Mouse (Mus musculus) monocyte, adult 2 months (primary cell): Measurements from ENCODE around the gene Hoxd11.

Experiments
- DNase-seq, 2 experiments: peaks; one replicate each; pipeline ENCODE4 v3.0.0; 2022; ENCODE audit warnings: low spot score in 2 of 2, low read depth in 1 of 2

The Hoxd11 gene

DNA sequence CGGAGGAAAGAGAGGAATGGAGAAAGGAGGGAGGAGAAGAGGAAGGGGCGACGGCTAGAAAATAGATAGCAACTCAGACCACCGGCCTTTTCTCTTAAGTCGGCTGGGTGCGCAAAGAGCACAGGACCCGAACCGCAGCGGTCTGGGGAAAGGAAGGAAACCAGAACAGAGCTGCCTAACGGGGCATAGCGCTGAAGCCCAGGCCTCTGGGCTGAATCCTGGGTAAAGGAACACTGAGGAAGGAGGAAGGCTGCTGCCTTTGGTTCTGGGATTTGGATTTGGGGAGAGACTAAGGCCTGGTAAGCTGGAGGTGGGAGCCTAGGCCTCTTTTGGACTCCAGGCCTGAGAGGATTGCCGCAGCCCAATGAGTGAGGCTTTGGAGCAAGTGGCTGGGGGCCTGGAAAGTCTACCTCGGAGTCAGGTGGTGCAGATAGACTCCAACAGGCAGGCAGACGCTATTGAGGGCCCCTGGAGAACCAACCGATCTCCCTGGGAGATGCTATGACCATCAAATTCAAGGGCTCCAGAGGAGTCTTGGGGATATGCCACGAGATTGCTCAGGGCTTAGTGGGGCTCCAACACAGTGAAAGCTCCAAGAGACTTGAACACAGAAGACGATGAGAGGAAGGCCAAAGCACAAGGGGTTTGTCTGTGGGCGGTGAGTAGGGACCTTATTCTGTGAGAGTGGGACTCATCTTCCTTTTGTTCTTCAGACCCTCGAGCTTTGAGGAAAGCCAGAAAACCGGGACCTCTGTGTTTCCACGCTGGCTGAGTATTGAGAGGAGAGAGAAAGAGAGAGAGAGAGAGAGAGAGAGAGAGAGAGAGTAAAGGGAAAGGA is 1.4 kb downstream of the Hoxd11 start:
- DNase-seq = no peak

DNA sequence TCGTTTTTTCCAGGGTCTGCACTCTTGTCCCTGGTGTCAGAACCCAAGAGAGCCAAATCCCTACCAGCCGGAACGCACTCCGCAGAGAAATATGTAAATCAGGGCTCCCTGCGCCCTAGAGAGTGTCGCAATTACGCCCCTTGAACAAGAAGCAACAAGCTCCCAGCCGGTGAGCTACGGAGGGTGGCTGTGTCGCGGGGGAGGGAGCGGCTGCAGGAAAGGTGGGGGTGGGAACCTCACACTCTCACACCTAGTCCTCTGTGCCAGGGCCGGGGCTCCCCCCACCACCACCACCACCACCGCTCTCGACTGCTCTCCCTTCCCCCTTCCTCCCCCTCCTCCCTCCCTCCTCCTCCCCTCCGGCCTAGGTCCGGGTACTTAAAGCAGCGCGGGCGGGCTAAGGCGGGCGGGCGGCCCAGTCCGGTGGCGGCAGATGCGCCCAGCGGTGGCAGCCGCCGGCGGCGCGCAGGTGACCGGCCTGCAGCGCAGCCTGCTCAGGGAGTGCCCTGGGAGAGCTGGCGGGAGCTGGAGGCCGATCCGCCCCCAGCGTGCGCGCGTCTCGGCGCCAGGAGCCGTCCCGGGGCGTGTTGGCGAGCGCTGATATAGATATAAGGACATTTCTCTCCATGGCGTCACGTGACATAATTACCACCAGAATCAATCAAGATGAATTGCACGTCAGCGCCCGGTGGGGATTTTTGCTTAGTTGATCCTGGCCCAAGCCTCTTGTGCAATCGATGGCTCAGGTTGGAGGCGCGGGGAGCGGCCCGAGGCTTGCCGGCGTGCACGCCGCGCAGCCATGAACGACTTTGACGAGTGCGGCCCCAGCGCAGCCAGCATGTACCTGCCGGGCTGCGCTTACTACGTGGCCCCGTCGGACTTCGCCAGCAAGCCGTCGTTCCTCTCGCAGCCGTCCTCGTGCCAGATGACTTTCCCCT is 2.5 kb downstream of the Hoxd11 start:
- no peak for DNase-seq

GRCm38 (mm10) chr2:74682796-74683195 is 3.4 kb downstream of the Hoxd11 start:
- no peak for DNase-seq

DNA sequence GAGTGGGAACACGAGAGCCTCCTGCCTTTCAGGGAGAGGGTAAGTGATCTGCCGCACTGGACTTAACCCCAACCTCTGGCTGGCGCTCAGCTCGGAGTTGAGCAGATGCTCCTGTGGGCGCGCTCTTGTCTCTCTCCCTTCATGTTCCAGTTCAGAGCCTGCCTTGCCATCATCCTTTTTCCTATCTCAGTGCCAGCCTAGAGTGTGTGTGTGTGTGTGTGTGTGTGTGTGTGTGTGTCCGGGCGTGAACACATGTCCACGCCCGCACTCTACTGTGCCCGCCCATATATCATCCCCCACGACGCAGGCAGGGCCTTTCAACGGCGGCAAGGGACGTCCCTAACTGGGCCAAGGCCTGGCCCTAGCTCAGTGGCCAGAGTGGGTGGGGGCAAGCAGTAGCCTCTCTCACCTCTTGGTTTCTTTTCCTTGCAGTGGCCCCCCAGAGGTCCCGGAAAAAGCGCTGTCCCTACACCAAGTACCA is 4.2 kb downstream of the Hoxd11 start:
- no peak for DNase-seq

DNA sequence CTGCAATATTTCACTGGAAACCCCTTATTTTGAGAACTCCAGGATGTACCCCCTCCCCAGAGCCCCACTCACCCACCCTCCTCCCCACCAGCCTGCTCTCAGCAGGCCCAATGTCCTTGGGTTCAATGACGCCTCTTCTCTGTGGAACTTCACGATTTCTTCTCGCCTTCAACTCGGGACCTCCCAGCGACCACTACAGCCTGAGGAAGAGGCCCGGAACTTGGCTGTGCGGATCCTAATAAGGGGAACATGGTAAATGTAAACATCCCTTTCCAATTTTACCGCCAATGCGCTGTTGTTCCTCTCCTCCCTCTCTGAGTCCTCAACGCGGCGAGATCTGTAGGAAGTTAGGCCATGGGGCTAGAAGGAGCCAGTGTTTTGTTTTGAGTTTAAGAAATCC is 4.7 kb downstream of the Hoxd11 start:
- no peak for DNase-seq

- no peak for DNase-seq
These were observed 5.8 kb downstream of the Hoxd11 start for GRCm38 (mm10) chr2:74685059-74685603.

DNA sequence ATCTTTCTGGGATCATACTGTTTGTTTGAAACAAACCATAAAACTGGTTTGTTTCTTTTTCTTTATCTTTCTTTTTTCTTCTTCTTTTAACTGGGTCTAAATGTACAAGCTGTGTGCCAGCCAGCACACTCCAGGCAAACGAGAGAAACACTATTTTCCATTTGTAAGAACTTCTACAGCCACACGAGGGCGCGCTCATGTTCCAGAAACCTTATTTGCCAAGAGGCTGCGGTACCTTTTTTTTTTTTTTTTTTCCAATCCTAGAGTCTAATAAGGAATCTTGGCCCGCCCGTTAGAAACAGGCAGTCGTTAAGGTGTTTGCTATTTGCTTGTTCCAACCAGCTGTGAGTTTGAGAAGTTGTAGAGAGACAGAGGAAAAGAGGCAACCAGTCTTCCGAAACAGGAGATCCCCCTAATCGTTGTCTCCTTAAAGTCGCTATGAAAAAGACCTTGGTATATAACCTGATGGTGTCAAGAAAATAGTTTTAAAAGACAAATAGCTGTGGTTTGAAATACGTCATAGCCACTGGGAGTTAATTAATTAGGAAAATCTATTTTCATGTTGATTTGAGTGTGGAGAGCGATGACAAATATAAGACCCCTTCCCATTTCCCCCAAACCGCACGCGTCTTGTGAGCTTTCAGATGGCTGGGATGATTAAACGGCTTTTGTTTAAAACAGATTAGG is 7.1 kb downstream of the Hoxd11 start:
- no peak for DNase-seq

DNA sequence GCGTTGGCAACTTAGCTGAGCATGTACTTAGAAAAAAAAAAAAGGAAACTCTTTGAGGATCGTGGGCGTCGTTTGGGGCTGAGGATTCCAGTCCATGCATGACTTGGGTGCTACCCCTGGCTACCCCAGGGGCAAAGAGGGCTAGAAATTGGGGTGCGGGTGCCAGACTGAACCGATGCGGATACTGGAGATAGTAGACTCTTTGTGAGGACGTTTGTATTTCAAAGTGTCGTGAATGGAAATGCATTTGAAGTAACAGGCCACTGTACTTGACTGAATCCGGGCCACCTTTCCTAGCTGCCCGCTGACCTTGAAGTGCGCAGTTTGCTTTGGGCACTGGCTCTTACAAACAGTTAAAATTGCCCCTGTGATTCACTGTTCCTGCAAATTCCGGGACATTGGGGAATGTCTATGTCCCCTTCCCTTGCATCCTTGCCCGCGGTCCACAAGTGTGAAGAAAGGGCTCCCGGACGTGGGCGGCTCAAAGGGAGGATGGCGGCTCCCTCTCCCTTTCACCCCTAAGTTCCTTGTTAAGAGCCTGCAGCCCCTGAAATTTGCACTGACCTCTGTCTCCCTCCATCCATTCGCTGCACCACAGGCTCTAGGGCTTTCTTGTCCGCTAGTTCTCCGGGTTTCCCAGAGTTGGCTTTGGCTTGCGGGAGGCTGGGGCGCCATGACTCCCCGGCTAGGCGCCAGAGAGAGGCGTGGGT is 7.8 kb downstream of the Hoxd11 start:
- DNase-seq = no peak

DNA sequence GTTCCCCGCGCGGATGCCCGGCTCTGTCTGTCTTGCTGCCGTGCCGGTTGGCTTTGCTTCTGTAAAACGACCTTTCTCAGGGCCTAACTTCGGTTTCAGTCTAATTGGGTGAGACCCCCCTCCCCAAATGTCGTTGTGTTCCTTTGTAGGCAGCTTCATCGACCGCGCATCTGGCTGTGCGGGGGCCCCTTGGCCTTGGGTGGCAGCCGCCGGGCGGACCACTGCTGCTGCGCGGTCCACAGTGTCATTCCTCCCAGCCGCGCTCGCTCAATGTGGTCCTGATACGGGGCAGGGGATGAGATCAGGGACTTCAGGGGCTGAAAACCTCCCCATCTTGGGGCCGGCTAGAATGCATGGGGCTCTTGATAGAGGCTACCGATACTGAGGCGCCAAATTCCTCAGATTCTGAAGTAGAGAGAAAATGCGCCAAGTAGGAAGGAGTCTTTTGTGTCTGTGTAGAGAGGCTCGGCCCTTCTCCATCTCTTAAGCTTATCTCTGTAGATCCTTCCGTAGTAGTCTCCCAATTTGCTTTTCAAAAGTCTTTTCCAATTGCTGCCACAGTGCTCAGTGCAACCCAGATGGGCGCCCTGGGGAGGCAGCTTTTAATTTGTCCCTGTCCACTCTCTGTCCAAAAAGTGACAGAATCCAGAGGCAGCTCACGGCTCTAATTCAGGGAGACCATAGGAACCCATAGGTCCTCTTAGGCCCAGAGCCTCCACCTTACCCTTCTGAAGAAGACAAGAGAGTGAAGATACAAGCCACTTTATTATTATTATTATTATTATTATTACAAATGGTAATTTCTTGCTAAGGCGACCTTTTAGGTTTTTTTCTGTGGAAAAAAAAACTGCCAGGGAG is 8.6 kb downstream of the Hoxd11 start:
- no peak for DNase-seq

- DNase-seq = no peak
These were observed 9.6 kb downstream of the Hoxd11 start for GRCm38 (mm10) chr2:74688795-74689573.

- DNase-seq = no peak
These were observed 10.4 kb downstream of the Hoxd11 start for GRCm38 (mm10) chr2:74689574-74690337.

GRCm38 (mm10) chr2:74690338-74690716 is 11.0 kb downstream of the Hoxd11 start:
- DNase-seq = no peak

DNA sequence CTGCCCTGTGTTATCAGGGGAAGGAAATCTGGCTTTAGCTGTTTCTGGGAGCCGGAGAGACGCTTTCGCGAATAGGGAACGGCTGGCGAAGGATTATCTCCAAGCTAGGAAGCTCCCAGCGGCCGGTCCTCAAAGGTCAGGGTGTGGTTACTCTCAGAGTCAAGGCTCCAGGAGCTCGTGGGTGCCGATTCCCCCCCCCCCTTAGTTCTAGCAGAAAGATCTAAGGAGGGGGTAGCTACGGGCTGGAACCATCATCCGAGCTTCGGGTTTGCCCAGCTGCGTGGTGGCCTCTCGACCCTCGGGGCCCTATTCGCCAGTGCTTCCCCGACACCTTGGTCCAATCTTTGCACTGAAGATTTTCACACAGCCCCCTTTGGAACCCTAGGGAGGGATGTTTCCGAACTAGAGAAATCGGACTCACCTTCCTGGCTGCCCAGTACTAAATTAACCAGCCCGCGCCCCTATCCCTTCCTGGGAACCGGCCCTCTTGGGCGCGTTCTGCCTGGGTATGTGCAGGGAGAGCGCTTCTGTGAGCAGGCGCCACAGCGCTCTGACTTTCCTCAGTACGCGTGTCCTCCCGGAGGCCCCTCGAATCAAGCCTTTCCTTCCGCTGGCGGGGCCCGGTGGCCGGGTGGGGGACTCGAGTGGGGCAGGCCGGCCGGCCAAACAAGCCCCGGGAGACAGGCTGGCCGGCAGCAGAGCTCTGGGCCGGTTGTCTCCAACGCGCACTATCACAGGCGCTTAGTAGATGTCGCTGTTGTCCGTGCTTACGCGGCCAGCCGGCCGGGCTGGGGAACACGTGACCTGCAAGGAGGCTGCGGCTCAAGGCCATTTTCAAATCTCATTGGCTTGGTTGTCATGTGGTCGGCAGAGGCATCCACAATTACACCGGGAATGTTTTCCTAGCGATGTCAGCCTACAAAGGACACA is 11.9 kb downstream of the Hoxd11 start, which contains the start of gene Hoxd10:
Gene Hoxd10, plus strand, starts transcription at position 903 of the 930 bp plus-strand sequence.
- DNase-seq = no peak

DNA sequence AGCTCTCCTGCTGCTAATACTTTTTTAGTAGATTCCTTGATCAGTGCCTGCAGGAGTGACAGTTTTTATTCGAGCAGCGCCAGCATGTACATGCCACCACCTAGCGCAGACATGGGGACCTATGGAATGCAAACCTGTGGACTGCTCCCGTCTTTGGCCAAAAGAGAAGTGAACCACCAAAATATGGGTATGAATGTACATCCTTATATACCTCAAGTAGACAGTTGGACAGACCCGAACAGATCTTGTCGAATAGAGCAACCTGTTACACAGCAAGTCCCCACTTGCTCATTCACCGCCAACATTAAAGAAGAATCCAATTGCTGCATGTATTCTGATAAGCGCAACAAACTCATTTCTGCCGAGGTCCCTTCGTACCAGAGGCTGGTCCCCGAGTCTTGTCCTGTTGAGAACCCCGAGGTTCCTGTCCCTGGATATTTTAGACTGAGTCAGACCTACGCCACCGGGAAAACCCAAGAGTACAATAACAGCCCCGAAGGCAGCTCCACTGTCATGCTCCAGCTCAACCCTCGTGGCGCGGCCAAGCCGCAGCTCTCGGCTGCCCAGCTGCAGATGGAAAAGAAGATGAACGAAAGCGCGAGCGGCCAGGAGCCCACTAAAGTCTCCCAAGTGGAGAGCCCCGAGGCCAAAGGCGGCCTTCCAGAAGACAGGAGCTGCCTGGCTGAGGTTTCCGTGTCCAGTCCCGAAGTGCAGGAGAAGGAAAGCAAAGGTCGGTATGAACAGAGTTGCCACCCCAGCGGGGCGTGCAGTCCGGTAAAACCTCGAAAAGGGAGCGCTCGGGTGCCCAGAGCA is 12.8 kb downstream of the Hoxd11 start:
- no peak for DNase-seq

GRCm38 (mm10) chr2:74692808-74693431 is 13.6 kb downstream of the Hoxd11 start:
- DNase-seq = no peak

- no peak for DNase-seq
These were observed 14.1 kb downstream of the Hoxd11 start for GRCm38 (mm10) chr2:74693432-74693827.
